Mouse (Mus musculus) C2C12 (cell line): ENCODE data around the gene Lgmn.

Experiments used
- CTCF ChIP-seq: IDR thresholded peaks from one replicate; pipeline ENCODE4 v1.5.1; 2011; ENCODE audit not compliant: control insufficient read depth, insufficient read depth, insufficient read length
- MYOD1 ChIP-seq: IDR thresholded peaks from one replicate; pipeline ENCODE4 v1.6.1; 2011; ENCODE audit warnings: low read depth; ENCODE audit not compliant: control insufficient read depth, insufficient read length
- USF1 ChIP-seq: IDR thresholded peaks from one replicate; pipeline ENCODE4 v1.6.1; 2011; ENCODE audit warnings: low read depth, mild to moderate bottlenecking, control low read depth, moderate library complexity

DNA sequence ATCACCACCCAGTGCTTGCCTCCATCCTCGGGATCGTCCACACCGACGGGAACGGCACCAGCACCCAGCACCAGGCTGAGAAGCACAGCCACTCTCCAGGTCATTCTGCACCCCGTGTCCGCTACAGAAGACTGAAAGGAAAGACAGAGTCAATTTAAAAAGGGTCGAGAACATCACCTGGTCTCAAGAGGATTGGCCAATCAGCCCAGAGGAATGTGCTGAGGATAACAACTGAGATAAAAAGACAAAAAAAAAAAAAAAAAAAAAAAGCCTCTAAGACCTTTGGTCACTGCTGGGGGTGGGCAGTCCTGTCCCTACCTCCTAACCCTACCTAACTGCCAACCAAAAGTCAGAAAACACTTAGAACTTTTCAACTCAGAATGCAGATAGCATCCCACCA, 16.0 kb downstream of the Lgmn start:
- TF ChIP-seq CTCF, result no peak
- no peak for TF ChIP-seq MYOD1
- no peak for TF ChIP-seq USF1
